ENCODE assay signal across 11 mouse cellular contexts in the genomic region with DNA sequence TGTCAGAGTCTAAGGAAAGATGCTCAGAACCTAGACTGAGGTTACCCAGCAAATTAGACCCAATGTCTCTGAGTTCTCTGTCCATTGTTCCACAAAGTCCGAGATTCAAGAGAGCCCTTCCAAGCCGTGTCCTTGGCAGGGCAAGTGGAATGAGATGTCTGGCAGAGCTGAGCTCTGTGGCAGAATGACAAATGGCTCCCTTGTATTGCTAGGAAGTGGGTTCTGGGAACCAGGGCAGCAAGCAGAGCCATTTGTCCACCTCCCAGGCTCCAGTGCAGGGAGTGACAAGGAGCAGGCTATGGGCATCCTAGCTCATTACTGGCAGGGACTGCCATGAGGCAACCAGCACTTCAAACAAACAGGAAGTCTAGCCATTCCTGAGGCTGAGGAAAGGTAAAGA.
DNase-seq lines count a peak whose midpoint lies in the region; ATAC-seq lines count a peak whose summit lies in the region.
"Had no signal": no experiment of that assay in that cellular context is flagged by ENCODE, and none has a peak within 500 bp of the region (broad histone marks: within the 10 kb centered on the region; RNA-seq: fewer than 3 reads in every experiment).

No protein-coding gene starts in this region.

- H3K27ac ChIP-seq in hindbrain, embryonic 16.5 days (ENCODE audit: low read depth, low read length), result peak overlapping the region; percentile 12; the same call in 1 of the 2 replicates
- no peak overlapping the region for H3K27ac ChIP-seq in hindbrain, embryonic 14.5 days
- no peak overlapping the region; the same call in 1 of the 2 replicates for H3K27ac ChIP-seq in forebrain, embryonic 14.5 days (ENCODE audit: low read depth, low read length)
- no peak overlapping the region for H3K27ac ChIP-seq in limb, embryonic 10.5 days
- H3K27ac ChIP-seq: intestine, embryonic 15.5 days had no signal

- no peaks in the 10 kb centered on the region for H3K36me3 ChIP-seq in hindbrain, embryonic 16.5 days (ENCODE audit: control insufficient read depth, insufficient read depth, low read length)
- H3K36me3 ChIP-seq in hindbrain, embryonic 14.5 days (replicated peaks; ENCODE audit: control insufficient read depth, insufficient read depth), result no peaks in the 10 kb centered on the region
- no peaks in the 10 kb centered on the region for H3K36me3 ChIP-seq in forebrain, embryonic 14.5 days (ENCODE audit: control insufficient read depth, insufficient read depth, low read length)
- H3K36me3 ChIP-seq in limb, embryonic 10.5 days, result no peaks in the 10 kb centered on the region
- H3K36me3 ChIP-seq: intestine, embryonic 15.5 days had no signal

- H3K9me3 ChIP-seq in hindbrain, embryonic 16.5 days (ENCODE audit: control insufficient read depth, low read length), result no peaks in the 10 kb centered on the region
- no peaks in the 10 kb centered on the region for H3K9me3 ChIP-seq in hindbrain, embryonic 14.5 days (ENCODE audit: control insufficient read depth, low read length)
- no peaks in the 10 kb centered on the region for H3K9me3 ChIP-seq in forebrain, embryonic 14.5 days (replicated peaks; ENCODE audit: control insufficient read depth, low read length)
- H3K9me3 ChIP-seq in limb, embryonic 10.5 days (replicated peaks), result no peaks in the 10 kb centered on the region
- H3K9me3 ChIP-seq: intestine, embryonic 15.5 days had no signal

- WGBS in hindbrain, embryonic 16.5 days, result 46% methylated on average over 2 of the region's 2 CpGs
- 41% methylated on average over 2 of the region's 2 CpGs for WGBS in hindbrain, embryonic 14.5 days
- 63% methylated on average over 2 of the region's 2 CpGs for WGBS in forebrain, embryonic 14.5 days
- 43% methylated on average over 2 of the region's 2 CpGs for WGBS in limb, embryonic 10.5 days

- H3K27me3 ChIP-seq in hindbrain, embryonic 16.5 days (replicated peaks; ENCODE audit: control insufficient read depth, insufficient read depth, low read length), result no peaks in the 10 kb centered on the region
- H3K27me3 ChIP-seq in hindbrain, embryonic 14.5 days (ENCODE audit: control insufficient read depth, insufficient read depth, low read length), result no peaks in the 10 kb centered on the region
- H3K27me3 ChIP-seq in forebrain, embryonic 14.5 days (replicated peaks; ENCODE audit: control insufficient read depth, insufficient read depth, low read length), result no peaks in the 10 kb centered on the region
- peaks cover 24% of the 10 kb centered on the region for H3K27me3 ChIP-seq in limb, embryonic 10.5 days (ENCODE audit: low read depth, poor library complexity, severe bottlenecking)

- no peak overlapping the region for H3K4me2 ChIP-seq in hindbrain, embryonic 16.5 days (ENCODE audit: low read length)
- H3K4me2 ChIP-seq in hindbrain, embryonic 14.5 days (replicated peaks), result no peak overlapping the region
- H3K4me2 ChIP-seq in forebrain, embryonic 14.5 days (ENCODE audit: low read length), result no peak overlapping the region
- H3K4me2 ChIP-seq: intestine, embryonic 15.5 days had no signal

- H3K9ac ChIP-seq in hindbrain, embryonic 16.5 days (ENCODE audit: low read depth, low read length), result no peak overlapping the region
- H3K9ac ChIP-seq in hindbrain, embryonic 14.5 days, result no peak overlapping the region
- H3K9ac ChIP-seq in forebrain, embryonic 14.5 days (ENCODE audit: low read length), result no peak overlapping the region
- H3K9ac ChIP-seq: intestine, embryonic 15.5 days had no signal

- DNase-seq in hindbrain, embryonic 14.5 days (ENCODE audit: low spot score), result no peak
- DNase-seq in adrenal gland, postnatal 36 days, result peak; percentile 65 to 73
- peak; percentile 25 for DNase-seq in forebrain, embryonic 14.5 days (ENCODE audit: low spot score)
- DNase-seq in left cerebral cortex, adult 9 months (ENCODE audit: low spot score in 2 of 2), result peak; percentile 59 to 74
- no peak for DNase-seq in thymus, postnatal 25 days
- no peak for DNase-seq in gastrocnemius, postnatal 4 days (ENCODE audit: low spot score in 2 of 2)
- DNase-seq in limb, embryonic 10.5 days (ENCODE audit: low spot score), result no peak
- DNase-seq: lung, adult 18-20 months had no signal

- ATAC-seq in hindbrain, embryonic 16.5 days, result peak; percentile 74
- no peak for ATAC-seq in hindbrain, embryonic 14.5 days (ENCODE audit: low FRiP score)
- no peak for ATAC-seq in forebrain, embryonic 14.5 days
- ATAC-seq: CD4-positive, CD25-positive, alpha-beta regulatory T cell, adult 4 months; intestine, embryonic 15.5 days had no signal

- H3K4me1 ChIP-seq in hindbrain, embryonic 16.5 days (ENCODE audit: control insufficient read depth, insufficient read depth, low read depth, low read length), result peaks cover 22% of the 10 kb centered on the region
- H3K4me1 ChIP-seq in hindbrain, embryonic 14.5 days (replicated peaks; ENCODE audit: control insufficient read depth, insufficient read depth, low read length), result peaks cover 42% of the 10 kb centered on the region
- peaks cover 50% of the 10 kb centered on the region for H3K4me1 ChIP-seq in forebrain, embryonic 14.5 days (ENCODE audit: control insufficient read depth, insufficient read depth, low read length)
- H3K4me1 ChIP-seq in limb, embryonic 10.5 days, result peaks cover 12% of the 10 kb centered on the region
- H3K4me1 ChIP-seq: intestine, embryonic 15.5 days had no signal

- H3K4me3 ChIP-seq in hindbrain, embryonic 16.5 days (ENCODE audit: low read length), result no peak overlapping the region
- H3K4me3 ChIP-seq in hindbrain, embryonic 14.5 days (replicated peaks; ENCODE audit: low read length), result no peak overlapping the region
- H3K4me3 ChIP-seq in forebrain, embryonic 14.5 days (ENCODE audit: low read depth, low read length), result no peak overlapping the region
- H3K4me3 ChIP-seq in limb, embryonic 10.5 days, result no peak overlapping the region
- H3K4me3 ChIP-seq: intestine, embryonic 15.5 days had no signal

Comparison
In these comparisons a context has a peak if more than half of its experiments do, and no peak if none do; other contexts are left out.
1. DNase-seq: peak in adrenal gland, postnatal 36 days (2 of 2), forebrain, embryonic 14.5 days (single experiment) and left cerebral cortex, adult 9 months (2 of 2); none in hindbrain, embryonic 14.5 days (single experiment), thymus, postnatal 25 days (single experiment), gastrocnemius, postnatal 4 days (0 of 2) and limb, embryonic 10.5 days (single experiment).